In the genomic region with DNA sequence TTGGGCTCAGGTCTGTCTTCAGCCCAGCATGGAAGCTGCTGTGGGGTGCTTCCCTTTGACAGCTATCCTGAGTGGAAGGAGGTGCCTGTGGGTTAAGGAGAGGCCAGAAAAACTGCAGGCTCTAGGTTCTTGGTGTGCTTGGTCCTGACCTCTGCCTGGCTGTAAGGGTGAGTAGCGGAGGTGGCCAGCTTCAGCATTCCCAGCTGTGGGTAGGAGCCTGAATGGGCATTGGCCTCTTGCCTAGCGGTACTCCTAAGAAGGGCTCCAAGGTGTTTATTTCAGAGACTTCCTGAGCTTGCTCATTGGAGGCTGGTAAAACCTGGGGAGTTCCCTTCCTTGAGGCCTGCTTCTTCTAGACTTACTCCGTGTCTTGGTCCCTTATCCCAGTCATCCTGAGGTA, we compare ENCODE assay signal across 11 mouse cellular contexts. TPM values are rescaled to one million over a fixed set of nuclear protein-coding genes. Genes with fewer than 3 reads are reported as not detected.
DNase-seq lines count a peak whose midpoint lies in the region; ATAC-seq and TF ChIP-seq lines count a peak whose summit lies in the region.
"Had no signal": no experiment of that assay in that cellular context is flagged by ENCODE, and none has a peak within 500 bp of the region (broad histone marks: within the 10 kb centered on the region; RNA-seq: fewer than 3 reads in every experiment).

No protein-coding gene starts in this region.

- no peak for TF ChIP-seq CTCF in cortical plate, adult 2 months (IDR thresholded peaks at IDR 0.05; ENCODE audit: extremely low read depth, insufficient read depth, low read length)
- TF ChIP-seq CTCF in lung, postnatal 0 days (IDR thresholded peaks at IDR 0.05), result no peak

- peaks cover 8% of the 10 kb centered on the region for H3K9me3 ChIP-seq in kidney, embryonic 16.5 days (ENCODE audit: low read length)
- H3K9me3 ChIP-seq in lung, postnatal 0 days (ENCODE audit: low read length), result no peaks in the 10 kb centered on the region
- H3K9me3 ChIP-seq: neural tube, embryonic 12.5 days had no signal

- WGBS in kidney, embryonic 16.5 days, result 76% methylated on average over 3 of the region's 3 CpGs
- WGBS in lung, postnatal 0 days, result 26% methylated on average over 3 of the region's 3 CpGs

- DNase-seq in cerebellum, adult 8-10 months, result peak; percentile 36
- DNase-seq in kidney, postnatal 4 days, result no peak
- no peak for DNase-seq in lung, postnatal 0 days (ENCODE audit: low spot score)
- no peak for DNase-seq in Muller cell, postnatal 12 days (ENCODE audit: inconsistent ontology term)
- no peak for DNase-seq in right cerebral cortex, postnatal 4 days
- DNase-seq: B cell, adult 2 months; liver had no signal

- no peak for ATAC-seq in cerebellum, adult (ENCODE audit: insufficient number of reproducible peaks, low FRiP score, low TSS enrichment)
- no peak for ATAC-seq in kidney, embryonic 16.5 days (ENCODE audit: low FRiP score, low TSS enrichment)
- ATAC-seq in lung, postnatal 0 days, result peak; percentile 51

- no peak overlapping the region for H3K4me3 ChIP-seq in kidney, embryonic 16.5 days (ENCODE audit: low read length)
- H3K4me3 ChIP-seq in cortical plate, adult 2 months (ENCODE audit: insufficient read depth, low read length), result no peak overlapping the region
- H3K4me3 ChIP-seq in lung, postnatal 0 days (ENCODE audit: low read depth, low read length), result no peak overlapping the region
- H3K4me3 ChIP-seq: neural tube, embryonic 12.5 days had no signal

- no peak for TF ChIP-seq POLR2A in cortical plate, adult 2 months (IDR thresholded peaks at IDR 0.05; ENCODE audit: extremely low read depth, insufficient read depth, low read length)

- H3K27me3 ChIP-seq in kidney, embryonic 16.5 days (ENCODE audit: insufficient read depth, low read length), result no peaks in the 10 kb centered on the region
- H3K27me3 ChIP-seq in lung, postnatal 0 days (replicated peaks; ENCODE audit: insufficient read depth, low read length), result no peaks in the 10 kb centered on the region
- H3K27me3 ChIP-seq: neural tube, embryonic 12.5 days had no signal

- H3K4me2 ChIP-seq in kidney, embryonic 16.5 days (replicated peaks; ENCODE audit: low read depth, low read length), result no peak overlapping the region
- H3K4me2 ChIP-seq in lung, postnatal 0 days (replicated peaks; ENCODE audit: low read depth, low read length), result no peak overlapping the region
- H3K4me2 ChIP-seq: neural tube, embryonic 12.5 days had no signal

- H3K4me1 ChIP-seq in kidney, embryonic 16.5 days (ENCODE audit: insufficient read depth, low read length), result 0 out of 2 replicates have a peak, but pooled peaks cover 4% of the 10 kb centered on the region
- peaks cover 15% of the 10 kb centered on the region for H3K4me1 ChIP-seq in cortical plate, adult 2 months (ENCODE audit: control insufficient read depth, insufficient read depth, low read length)
- H3K4me1 ChIP-seq in lung, postnatal 0 days (ENCODE audit: insufficient read depth, low read depth, low read length), result peaks cover 5% of the 10 kb centered on the region; the same call in 1 of the 2 replicates

- H3K36me3 ChIP-seq in kidney, embryonic 16.5 days (ENCODE audit: insufficient read depth, low read length), result peaks cover 20% of the 10 kb centered on the region
- H3K36me3 ChIP-seq in lung, postnatal 0 days (ENCODE audit: insufficient read depth, low read length), result 0 out of 2 replicates have a peak, but pooled peaks cover 16% of the 10 kb centered on the region

- no peak for TF ChIP-seq EP300 in lung, postnatal 0 days (IDR thresholded peaks at IDR 0.05)

- H3K9ac ChIP-seq in kidney, embryonic 16.5 days (replicated peaks; ENCODE audit: low read length), result no peak overlapping the region
- no peak overlapping the region for H3K9ac ChIP-seq in lung, postnatal 0 days (replicated peaks; ENCODE audit: low read depth)
- H3K9ac ChIP-seq: neural tube, embryonic 12.5 days had no signal

- H3K27ac ChIP-seq in kidney, embryonic 16.5 days (ENCODE audit: low read length), result peak overlapping the region; percentile 16; the same call in 1 of the 2 replicates
- peak overlapping the region; percentile 81 for H3K27ac ChIP-seq in cortical plate, adult 2 months (ENCODE audit: insufficient read depth, low read length)
- H3K27ac ChIP-seq in lung, postnatal 0 days (ENCODE audit: low read length), result peak overlapping the region; percentile 15; the same call in 1 of the 2 replicates
- H3K27ac ChIP-seq: neural tube, embryonic 12.5 days had no signal

RNA-seq across cellular contexts. Expression of gene Cds2, which starts 28.3 kb away (rescaled TPM):
- polyA plus RNA-seq in kidney, embryonic 16.5 days (2015; fragmentation: Nextera tagmentation; extraction: Ambion mirVana), result 26.6 and 28.1 TPM in 2 replicates
- 144 and 149 TPM in 2 replicates for polyA plus RNA-seq in cortical plate, adult 2 months (2012; rRNA removed)
- polyA plus RNA-seq in lung, postnatal 0 days (2015; fragmentation: Nextera tagmentation; extraction: Ambion mirVana), result 32.3 and 37.0 TPM in 2 replicates

RNA-seq across cellular contexts. Expression of gene Pcna, which starts 38.2 kb away (rescaled TPM):
- polyA plus RNA-seq in kidney, embryonic 16.5 days (2015; fragmentation: Nextera tagmentation; extraction: Ambion mirVana), result 248 and 265 TPM in 2 replicates
- 64.2 and 66.3 TPM in 2 replicates for polyA plus RNA-seq in cortical plate, adult 2 months (2012; rRNA removed)
- 74.7 and 76.4 TPM in 2 replicates for polyA plus RNA-seq in lung, postnatal 0 days (2015; fragmentation: Nextera tagmentation; extraction: Ambion mirVana)

RNA-seq across cellular contexts. Expression of gene Tmem230, which starts 43.7 kb away (rescaled TPM):
- polyA plus RNA-seq in kidney, embryonic 16.5 days (2015; fragmentation: Nextera tagmentation; extraction: Ambion mirVana), result 49.8 and 50.1 TPM in 2 replicates
- polyA plus RNA-seq in cortical plate, adult 2 months (2012; rRNA removed), result 56.5 and 58.8 TPM in 2 replicates
- 39.6 and 41.7 TPM in 2 replicates for polyA plus RNA-seq in lung, postnatal 0 days (2015; fragmentation: Nextera tagmentation; extraction: Ambion mirVana)

Comparison
In these comparisons a context has a peak if more than half of its experiments do, and no peak if none do; other contexts are left out.
1. H3K27ac ChIP-seq: peak in every context shown above with its lines; median percentile 81 in cortical plate, adult 2 months; 16 in kidney, embryonic 16.5 days; 15 in lung, postnatal 0 days.